ENCODE assay signal across 8 mouse cellular contexts in genomic region chr8:13677413-13677883, GRCm38 (mm10). TPM values are rescaled to one million over a fixed set of nuclear protein-coding genes. Genes with fewer than 3 reads are reported as not detected.
A peak's percentile ranks its signal among the peaks of the same experiment; 100 is the strongest.
DNase-seq lines count a peak whose midpoint lies in the region; ATAC-seq and TF ChIP-seq lines count a peak whose summit lies in the region.

Gene Rasa3, minus strand, starts transcription at chr8:13677603.

- DNase-seq in B cell, adult 2 months = peak; percentile 95 to 96
- peak; percentile 99 for DNase-seq in brain, embryonic 14.5 days (ENCODE audit: low read depth)
- DNase-seq in liver, adult 2 months (ENCODE audit: extremely low read depth, low read depth, low spot score) = peak; percentile 91
- DNase-seq in splenic B cell, adult 2 months (ENCODE audit: low read depth, low spot score) = peak; percentile 97

- peak; percentile 98 for ATAC-seq in heart, embryonic 11.5 days (replicated peaks; ENCODE audit: insufficient number of reproducible peaks, low FRiP score, low TSS enrichment)
- peak; percentile 99 for ATAC-seq in kidney, embryonic 16.5 days (ENCODE audit: low FRiP score, low TSS enrichment)

- H3K4me2 ChIP-seq in heart, embryonic 11.5 days = peak within 1 kb of the TSS; percentile 77
- peak within 1 kb of the TSS; percentile 93 for H3K4me2 ChIP-seq in kidney, embryonic 16.5 days (replicated peaks; ENCODE audit: low read depth, low read length)
- peak within 1 kb of the TSS; percentile 96 for H3K4me2 ChIP-seq in myocyte (ENCODE audit: low read depth)

- H3K9ac ChIP-seq in heart, embryonic 11.5 days (ENCODE audit: low read depth, low read length) = peak within 1 kb of the TSS; percentile 78
- peak within 1 kb of the TSS; percentile 73 for H3K9ac ChIP-seq in kidney, embryonic 16.5 days (replicated peaks; ENCODE audit: low read length)
- H3K9ac ChIP-seq in liver, adult 2 months (ENCODE audit: low read depth, low read length) = peak within 1 kb of the TSS; percentile 86

- H3K36me3 ChIP-seq in erythroblast, embryonic 14.5 days (ENCODE audit: control insufficient read depth) = no peaks in the 10 kb centered on the region
- H3K36me3 ChIP-seq in heart, embryonic 11.5 days (ENCODE audit: control insufficient read depth, insufficient read depth, low read length) = no peaks in the 10 kb centered on the region
- no peaks in the 10 kb centered on the region for H3K36me3 ChIP-seq in kidney, embryonic 16.5 days (ENCODE audit: insufficient read depth, low read length)
- H3K36me3 ChIP-seq in liver, adult 2 months (ENCODE audit: control insufficient read depth, insufficient read depth, low read length) = no peaks in the 10 kb centered on the region
- no peaks in the 10 kb centered on the region for H3K36me3 ChIP-seq in myocyte (ENCODE audit: control insufficient read depth, insufficient read depth)
- H3K36me3 ChIP-seq in splenic B cell, adult 2 months (ENCODE audit: control insufficient read depth, insufficient read depth, low read length, poor library complexity, severe bottlenecking) = no peaks in the 10 kb centered on the region

- H3K27me3 ChIP-seq in erythroblast, embryonic 14.5 days (ENCODE audit: control insufficient read depth) = peaks cover 18% of the 10 kb centered on the region
- H3K27me3 ChIP-seq in heart, embryonic 11.5 days (ENCODE audit: control insufficient read depth, insufficient read depth, low read length) = peaks cover 4% of the 10 kb centered on the region; the same call in 1 of the 2 replicates
- H3K27me3 ChIP-seq in kidney, embryonic 16.5 days (ENCODE audit: insufficient read depth, low read length) = no peaks in the 10 kb centered on the region
- H3K27me3 ChIP-seq in liver, adult 2 months (ENCODE audit: control insufficient read depth, insufficient read depth, low read length) = no peaks in the 10 kb centered on the region
- H3K27me3 ChIP-seq in myocyte (ENCODE audit: control insufficient read depth, insufficient read depth, insufficient read length) = no peaks in the 10 kb centered on the region
- H3K27me3 ChIP-seq in splenic B cell, adult 2 months (ENCODE audit: control insufficient read depth, insufficient read depth, low read length, poor library complexity, severe bottlenecking) = no peaks in the 10 kb centered on the region

- H3K27ac ChIP-seq in heart, embryonic 11.5 days (ENCODE audit: low read depth, low read length) = peak within 1 kb of the TSS; percentile 77
- H3K27ac ChIP-seq in kidney, embryonic 16.5 days (ENCODE audit: low read length) = peak within 1 kb of the TSS; percentile 79
- peak within 1 kb of the TSS; percentile 38 for H3K27ac ChIP-seq in liver, adult 2 months (replicated peaks; ENCODE audit: insufficient read depth, low read depth, low read length)

- H3K79me2 ChIP-seq in liver, adult 2 months (ENCODE audit: control insufficient read depth, insufficient read depth, low read length) = no peaks in the 10 kb centered on the region
- H3K79me2 ChIP-seq in myocyte (ENCODE audit: control insufficient read depth, insufficient read depth) = peaks cover 37% of the 10 kb centered on the region

- H3ac ChIP-seq in myocyte (ENCODE audit: control insufficient read depth, insufficient read length) = peak within 1 kb of the TSS; percentile 39

- H3K4me3 ChIP-seq in erythroblast, embryonic 14.5 days (replicated peaks) = peak within 1 kb of the TSS; percentile 74
- peak within 1 kb of the TSS; percentile 72 for H3K4me3 ChIP-seq in heart, embryonic 11.5 days (ENCODE audit: low read depth, low read length)
- peak within 1 kb of the TSS; percentile 71 for H3K4me3 ChIP-seq in kidney, embryonic 16.5 days (ENCODE audit: low read length)
- peak within 1 kb of the TSS; percentile 82 for H3K4me3 ChIP-seq in liver, adult 2 months (ENCODE audit: insufficient read depth, low read depth, low read length)
- peak within 1 kb of the TSS; percentile 70 for H3K4me3 ChIP-seq in myocyte

- WGBS in heart, embryonic 11.5 days (ENCODE audit: insufficient replicate concordance) = 0% methylated on average over 30 of the region's 42 CpGs
- WGBS in kidney, embryonic 16.5 days = under 1% methylated on average over 41 of the region's 42 CpGs
- WGBS in liver, adult 2 months = under 1% methylated on average over 42 of the region's 42 CpGs

- no peaks in the 10 kb centered on the region for H3K9me3 ChIP-seq in erythroblast, embryonic 14.5 days (ENCODE audit: control insufficient read depth, low read length)
- H3K9me3 ChIP-seq in heart, embryonic 11.5 days (replicated peaks; ENCODE audit: control insufficient read depth, low read length) = no peaks in the 10 kb centered on the region
- H3K9me3 ChIP-seq in kidney, embryonic 16.5 days (ENCODE audit: low read length) = no peaks in the 10 kb centered on the region

- peak; percentile 94 for TF ChIP-seq POLR2A in brain, embryonic 14.5 days (IDR thresholded peaks at IDR 0.05; ENCODE audit: borderline replicate concordance, extremely low read depth, insufficient read depth, insufficient read length, poor library complexity, severe bottlenecking)
- TF ChIP-seq POLR2A in liver, adult 2 months (IDR thresholded peaks at IDR 0.05; ENCODE audit: extremely low read depth, insufficient read depth, low read length) = peak; percentile 57; the same call in 1 of the 2 replicates
- peak; percentile 86 for TF ChIP-seq POLR2A in myocyte (IDR thresholded peaks at IDR 0.05; ENCODE audit: insufficient read length, low read depth)

- TF ChIP-seq CTCF in brain, embryonic 14.5 days (IDR thresholded peaks at IDR 0.05; ENCODE audit: borderline replicate concordance, extremely low read depth, insufficient read depth, insufficient read length) = no peak
- no peak for TF ChIP-seq CTCF in liver, adult 2 months (IDR thresholded peaks at IDR 0.05; ENCODE audit: low read depth, low read length)

- peaks cover 48% of the 10 kb centered on the region for H3K4me1 ChIP-seq in erythroblast, embryonic 14.5 days (ENCODE audit: control insufficient read depth)
- peaks cover 33% of the 10 kb centered on the region for H3K4me1 ChIP-seq in heart, embryonic 11.5 days (ENCODE audit: control insufficient read depth, insufficient read depth, low read length)
- H3K4me1 ChIP-seq in kidney, embryonic 16.5 days (ENCODE audit: insufficient read depth, low read length) = peaks cover 24% of the 10 kb centered on the region
- peaks cover 2% of the 10 kb centered on the region; the same call in 1 of the 2 replicates for H3K4me1 ChIP-seq in liver, adult 2 months (ENCODE audit: control insufficient read depth, insufficient read depth, low read length)

TF ChIP-seq in myocyte, 11 proteins besides CTCF, POLR2A, EP300 and RAD21:
- TF ChIP-seq POLR2AphosphoS2 (IDR thresholded peaks at IDR 0.05; ENCODE audit: insufficient read length, low read depth) = peak; percentile 84
- TF ChIP-seq MYOD1 (IDR thresholded peaks at IDR 0.05; ENCODE audit: control insufficient read depth in 1 of 3, insufficient read length in 2 of 3, low read depth in 2 of 3) = no peak

RNA-seq across cellular contexts. Expression of gene Rasa3, which starts in this region (rescaled TPM):
- 25.2 and 33.3 TPM in 2 replicates for polyA plus RNA-seq in brain, embryonic 14.5 days (2012; rRNA removed)
- 0.10 and 0.12 TPM in 2 replicates for polyA plus RNA-seq in erythroblast, embryonic 14.5 days (2012)
- polyA plus RNA-seq in heart, embryonic 11.5 days (2014; fragmentation: Nextera tagmentation; extraction: Ambion mirVana) = 26.3 and 36.3 TPM in 2 replicates
- polyA plus RNA-seq in kidney, embryonic 16.5 days (2015; fragmentation: Nextera tagmentation; extraction: Ambion mirVana) = 23.8 and 28.2 TPM in 2 replicates
- 10.3 TPM in 2 replicates for total RNA-seq in liver, adult 2 months (2014; rRNA removed)
- polyA plus RNA-seq in liver, adult 2 months (2012; rRNA removed) = 6.1 and 6.6 TPM in 2 replicates
- polyA plus RNA-seq in myocyte (2012; fragmentation: generic; extraction: Trizol) = 39.6 TPM

Comparison
In these comparisons a context has a peak if more than half of its experiments do, and no peak if none do; other contexts are left out.
1. Peak in every context shown above with its lines: DNase-seq, ATAC-seq, H3K4me3 ChIP-seq and H3K27ac ChIP-seq.